Mouse (Mus musculus) liver, postnatal 0 days (tissue): Measurements from ENCODE around the gene Tor2a.

Source experiments
- CTCF ChIP-seq: sonication (generic); IDR thresholded peaks from 2 replicates; pipeline ENCODE4 v1.5.1; 2016; ENCODE audit warnings: antibody characterized with exemption, low read depth
- EP300 ChIP-seq: IDR thresholded peaks from 2 replicates; pipeline ENCODE4 v1.6.1; 2016; ENCODE audit warnings: antibody characterized with exemption, low read depth, mild to moderate bottlenecking

DNA sequence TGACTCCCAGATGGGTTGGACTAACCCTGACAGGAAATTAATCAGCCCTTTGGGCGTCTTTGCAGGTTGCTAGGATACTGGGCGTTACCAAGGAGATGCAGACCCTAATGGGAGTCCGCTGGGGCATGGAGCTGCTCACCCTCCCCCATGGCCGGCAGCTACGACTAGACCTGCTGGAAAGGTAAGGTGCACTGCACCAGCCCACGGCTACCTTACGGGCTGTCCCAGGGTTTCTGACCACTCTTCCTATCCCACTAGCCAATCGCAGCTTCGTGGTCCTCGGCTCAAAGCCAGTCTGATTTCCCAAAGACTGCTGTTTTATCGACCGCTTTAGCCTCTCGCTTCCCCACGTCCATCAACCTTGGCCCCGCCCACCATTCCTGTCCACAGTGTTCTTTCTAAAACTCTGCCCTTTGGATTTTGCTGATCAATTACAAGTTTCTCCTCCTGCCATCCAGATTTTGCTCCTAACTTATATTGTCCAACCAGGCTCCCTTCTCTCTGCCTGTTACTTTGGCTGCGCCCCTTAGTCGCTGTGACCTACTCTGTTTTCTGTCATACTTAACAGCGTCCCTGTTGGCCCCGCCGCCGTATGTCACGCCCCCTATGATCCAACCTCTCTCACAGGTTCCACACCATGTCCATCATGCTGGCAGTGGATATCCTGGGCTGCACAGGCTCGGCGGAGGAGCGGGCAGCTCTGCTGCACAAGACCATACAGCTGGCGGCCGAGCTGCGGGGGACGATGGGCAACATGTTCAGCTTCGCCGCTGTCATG is 6.0 kb upstream of the Tor2a start:
- TF ChIP-seq CTCF (no peak), EP300 (no peak)
